Mouse (Mus musculus): ENCODE results near the gene Kif5a.

Gene Kif5a

GRCm38 (mm10) chr10:127266112-127267091 lies 3.3 kb upstream of the Kif5a start, which contains the start of gene Dctn2:
Dctn2 (plus strand) TSS chr10:127266368.
- peak; percentile 93 to 95 for DNase-seq (ENCODE audit: low spot score in 2 of 2)

DNA sequence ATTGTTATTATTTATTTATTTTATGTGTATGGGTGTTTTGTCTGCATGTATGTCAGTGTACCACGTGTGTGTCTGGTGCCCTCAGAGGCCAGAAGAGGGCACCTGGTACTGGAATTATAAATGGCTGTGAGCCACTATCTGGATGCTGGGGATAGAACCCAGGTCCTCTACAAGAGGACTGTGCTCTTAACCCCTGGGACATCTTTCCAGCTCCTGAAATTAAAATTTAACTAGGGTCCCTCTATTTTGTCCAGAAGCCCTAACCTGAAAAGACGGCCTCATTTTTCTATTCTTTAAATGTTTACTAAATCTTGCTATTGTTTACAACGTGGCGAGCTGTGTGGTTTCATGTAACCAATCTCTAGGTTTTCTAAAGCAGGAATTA lies 2.6 kb upstream of the Kif5a start:
- DNase-seq (ENCODE audit: low spot score in 2 of 2), result no peak

DNA sequence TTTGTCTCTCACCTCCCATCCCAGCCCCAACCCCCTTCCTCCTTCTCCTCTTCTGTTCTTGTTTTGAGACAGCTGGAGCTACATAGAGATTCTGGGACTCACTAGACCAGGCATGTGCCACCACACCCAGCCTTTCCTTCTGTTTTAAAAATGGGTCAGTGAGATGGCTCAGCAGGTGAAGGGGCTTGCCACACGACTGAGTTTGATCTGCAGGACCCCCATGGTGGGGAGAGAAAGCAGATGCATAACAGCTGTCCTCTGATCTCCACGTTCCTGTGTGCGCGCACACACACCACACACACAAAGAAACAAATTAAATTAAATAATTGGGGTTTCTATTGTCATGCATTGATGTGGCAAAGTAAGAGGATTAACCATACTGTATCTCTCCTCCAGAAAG lies 1.8 kb upstream of the Kif5a start:
- DNase-seq (ENCODE audit: low spot score in 2 of 2), result no peak

DNA sequence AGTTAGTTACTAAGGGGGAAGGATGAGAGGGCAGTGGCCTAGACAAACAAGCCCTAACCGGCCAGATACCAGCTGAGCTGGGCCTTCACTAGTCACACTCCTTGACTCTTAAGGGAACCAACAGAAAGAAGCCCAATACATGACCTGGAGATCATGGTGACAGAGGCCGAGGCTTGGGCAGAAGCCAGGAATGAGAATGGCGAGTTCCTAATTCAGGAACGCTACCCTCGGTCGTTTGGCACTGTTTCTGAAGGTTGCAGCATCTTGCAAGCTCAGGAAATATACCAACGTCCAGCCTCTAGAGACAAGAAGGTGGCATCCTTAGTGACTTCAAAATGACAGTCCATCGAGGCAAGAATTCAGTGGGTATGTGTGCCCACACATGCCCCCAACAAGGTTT lies 1.2 kb upstream of the Kif5a start:
- no peak for DNase-seq (ENCODE audit: low spot score in 2 of 2)

GRCm38 (mm10) chr10:127263631-127264030 lies 483 bp upstream of the Kif5a start:
- no peak for DNase-seq (ENCODE audit: low spot score in 2 of 2)

DNA sequence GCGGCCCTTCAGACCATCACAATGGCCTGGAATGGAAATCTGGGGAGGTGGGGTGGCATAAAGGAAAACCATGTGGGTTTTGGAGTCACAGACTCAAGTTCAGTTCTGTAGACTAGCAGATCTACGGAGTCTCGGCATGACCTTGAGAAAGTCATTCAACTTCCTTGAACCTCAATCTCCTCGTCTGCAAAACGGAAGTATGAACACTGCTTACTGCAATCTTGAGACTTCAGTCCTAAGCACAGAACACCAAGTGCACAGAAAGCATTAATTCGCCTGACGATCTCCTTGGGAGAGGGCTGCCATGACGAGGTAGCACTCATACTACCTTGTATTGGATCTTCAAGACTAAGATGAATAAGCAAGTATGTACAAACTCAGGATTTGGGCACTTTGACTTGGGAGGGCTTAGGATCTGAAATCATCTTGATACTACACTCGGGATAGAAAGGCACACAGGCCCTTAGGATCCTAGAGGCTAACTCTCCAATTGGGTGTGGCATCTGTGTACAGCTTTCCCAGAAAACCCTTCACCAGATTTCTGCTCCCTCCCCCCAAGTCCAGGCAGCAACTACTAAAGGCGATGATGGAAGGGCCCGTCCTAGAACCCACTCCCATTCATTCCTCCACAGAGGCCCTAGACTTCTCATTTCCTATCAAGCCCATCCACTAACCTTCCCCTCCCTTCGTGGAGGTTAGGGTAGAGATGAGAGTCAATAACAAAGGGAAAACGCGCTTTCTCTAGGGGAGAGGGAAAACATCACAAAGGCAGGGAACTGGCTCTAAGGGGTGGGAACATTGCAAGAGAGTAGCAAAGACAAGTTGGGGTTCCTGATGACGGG lies 1.2 kb downstream of the Kif5a start:
- DNase-seq (ENCODE audit: low spot score in 2 of 2), result no peak

DNA sequence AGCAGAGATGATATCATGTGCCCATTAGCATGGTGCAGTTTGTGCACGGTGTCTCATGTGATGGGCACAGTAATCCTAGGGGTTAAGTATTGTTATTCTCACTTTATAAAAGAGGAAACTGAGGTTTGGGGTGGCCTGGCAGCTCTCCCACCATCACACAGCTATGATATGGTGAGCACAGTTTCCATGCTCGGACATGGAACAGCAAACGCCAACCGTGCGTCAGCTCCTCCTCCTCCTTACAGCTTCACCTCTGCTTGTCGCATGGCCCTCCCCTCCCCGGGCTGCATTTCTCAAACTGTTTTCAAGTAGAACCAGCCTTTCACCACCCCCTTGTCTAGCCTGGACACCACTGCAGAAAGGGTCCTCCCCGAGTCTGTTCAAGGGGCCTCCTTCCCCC lies 4.7 kb downstream of the Kif5a start:
- DNase-seq (ENCODE audit: low spot score in 2 of 2), result no peak

- no peak for DNase-seq (ENCODE audit: low spot score in 2 of 2)
Observed at GRCm38 (mm10) chr10:127257790-127258189, 5.4 kb downstream of the Kif5a start.

DNA sequence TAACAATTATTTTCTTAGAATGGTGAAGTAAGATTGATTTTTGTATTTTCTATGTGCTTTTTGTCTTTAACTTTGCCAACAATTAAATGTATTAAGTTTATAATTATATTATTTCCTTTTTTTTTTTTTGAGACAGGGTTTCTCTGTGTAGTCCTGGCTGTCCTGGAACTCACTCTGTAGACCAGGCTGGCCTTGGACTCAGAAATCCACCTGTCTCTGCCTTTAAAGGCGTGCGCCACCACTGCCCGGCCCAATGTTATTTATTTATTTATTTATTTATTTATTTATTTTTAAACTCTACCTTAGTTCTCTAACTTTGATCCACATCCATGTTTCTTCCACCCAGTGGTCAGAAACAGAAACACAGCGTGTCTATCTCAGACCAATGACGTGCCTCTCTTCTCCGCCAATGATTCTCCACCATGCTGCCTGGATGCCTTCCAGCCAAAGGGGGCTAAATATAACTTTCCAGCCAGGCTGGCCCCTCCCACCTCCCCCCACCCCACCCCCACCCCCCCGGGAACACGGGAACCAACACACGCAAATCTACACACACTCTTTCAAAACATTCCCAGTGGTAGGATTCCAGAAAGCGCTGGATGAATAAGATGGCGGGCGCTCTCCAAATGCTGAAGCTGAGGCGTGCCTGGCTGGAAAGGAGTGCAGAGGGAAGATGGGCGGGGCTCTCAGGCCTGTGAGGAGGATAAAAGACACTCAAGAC lies 7.4 kb downstream of the Kif5a start:
- DNase-seq (ENCODE audit: low spot score in 2 of 2), result no peak

DNA sequence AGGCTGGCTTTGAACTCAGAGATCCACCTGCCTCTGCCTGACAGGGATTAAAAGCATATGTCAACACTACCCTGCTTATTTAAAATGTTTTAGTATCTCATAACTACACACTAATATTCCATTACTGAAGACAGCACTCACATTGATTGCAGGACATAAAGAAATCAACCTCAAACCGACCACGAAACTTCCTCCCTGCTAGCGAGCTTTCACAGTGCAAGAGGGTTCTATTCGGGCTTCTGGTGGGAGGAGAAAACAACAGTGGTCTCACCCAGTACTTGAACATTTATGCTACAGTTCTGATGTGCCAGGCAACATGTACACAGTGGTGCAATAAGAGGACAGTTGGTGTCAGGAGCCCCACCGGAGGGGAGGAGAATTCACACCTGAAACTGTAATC lies 12.3 kb downstream of the Kif5a start:
- DNase-seq (ENCODE audit: low spot score in 2 of 2), result no peak

- no peak for DNase-seq (ENCODE audit: low spot score in 2 of 2)
Observed at GRCm38 (mm10) chr10:127238241-127238824, 24.8 kb downstream of the Kif5a start.

- DNase-seq (ENCODE audit: low spot score in 2 of 2), result no peak
Observed at GRCm38 (mm10) chr10:127236541-127236940, 26.6 kb downstream of the Kif5a start.

DNA sequence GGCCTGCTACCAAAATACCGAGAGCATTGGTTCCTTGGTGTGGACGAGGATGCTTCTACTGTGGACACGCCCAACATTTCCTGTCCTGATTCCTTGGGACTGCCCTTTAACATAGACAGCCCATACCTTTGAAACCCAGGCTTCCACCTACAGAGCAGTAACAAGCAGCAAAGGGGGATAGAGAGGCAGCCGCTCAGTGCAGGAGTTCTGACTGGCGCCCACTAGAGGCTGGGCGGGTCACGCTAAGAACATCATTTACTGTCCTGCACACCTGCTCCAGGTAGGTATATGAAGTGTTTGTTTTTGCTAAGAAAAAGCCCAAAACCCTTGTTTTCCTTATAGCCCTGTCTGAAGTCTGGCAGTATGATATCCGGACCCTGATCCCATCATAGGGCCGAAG lies 30.0 kb downstream of the Kif5a start:
- DNase-seq (ENCODE audit: low spot score in 2 of 2), result no peak

DNA sequence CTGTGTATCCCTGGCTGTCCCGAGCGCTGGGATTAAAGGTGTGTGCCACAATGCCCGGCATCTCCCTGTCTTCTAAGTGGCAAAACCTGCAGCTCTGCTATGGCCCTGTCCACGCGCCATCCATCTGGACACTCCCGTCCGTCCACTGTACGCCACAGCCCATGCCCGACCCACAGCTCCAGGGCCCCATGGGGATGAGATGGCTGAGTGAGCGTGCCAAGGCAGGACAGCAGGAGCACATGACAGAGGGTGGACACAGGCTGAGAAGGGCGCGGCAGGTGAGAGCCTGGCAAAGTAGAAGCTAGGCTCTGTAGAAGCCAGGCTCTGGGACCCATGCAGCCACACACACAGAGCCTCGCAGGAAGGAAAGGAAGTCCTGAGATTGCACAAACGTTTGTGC lies 31.4 kb downstream of the Kif5a start:
- DNase-seq (ENCODE audit: low spot score in 2 of 2), result no peak

GRCm38 (mm10) chr10:127230693-127231092 lies 32.5 kb downstream of the Kif5a start:
- no peak for DNase-seq (ENCODE audit: low spot score in 2 of 2)

DNA sequence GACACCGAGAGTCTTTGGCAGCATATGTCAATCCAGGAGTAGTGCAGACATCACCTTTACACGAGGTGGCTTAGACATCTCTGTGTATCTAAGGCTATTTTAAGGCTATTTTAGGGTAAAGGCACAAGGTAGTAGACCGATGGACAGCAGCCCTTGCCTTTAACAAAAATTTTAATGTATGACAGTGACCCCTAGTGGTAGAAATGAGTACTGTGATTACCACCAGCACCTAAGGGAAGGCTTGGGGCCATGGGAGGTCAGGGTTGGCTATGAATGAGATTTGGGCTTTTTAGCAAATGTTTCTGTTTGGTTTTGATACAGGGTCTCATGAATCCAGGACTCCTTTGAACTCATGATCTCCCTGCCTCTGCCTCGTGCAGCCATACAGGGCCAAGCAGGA lies 34.3 kb downstream of the Kif5a start:
- DNase-seq (ENCODE audit: low spot score in 2 of 2), result peak in 1 of 2 experiments; percentile 45

- DNase-seq (ENCODE audit: low spot score in 2 of 2), result no peak
Observed at GRCm38 (mm10) chr10:127227163-127227562, 36.0 kb downstream of the Kif5a start.

DNA sequence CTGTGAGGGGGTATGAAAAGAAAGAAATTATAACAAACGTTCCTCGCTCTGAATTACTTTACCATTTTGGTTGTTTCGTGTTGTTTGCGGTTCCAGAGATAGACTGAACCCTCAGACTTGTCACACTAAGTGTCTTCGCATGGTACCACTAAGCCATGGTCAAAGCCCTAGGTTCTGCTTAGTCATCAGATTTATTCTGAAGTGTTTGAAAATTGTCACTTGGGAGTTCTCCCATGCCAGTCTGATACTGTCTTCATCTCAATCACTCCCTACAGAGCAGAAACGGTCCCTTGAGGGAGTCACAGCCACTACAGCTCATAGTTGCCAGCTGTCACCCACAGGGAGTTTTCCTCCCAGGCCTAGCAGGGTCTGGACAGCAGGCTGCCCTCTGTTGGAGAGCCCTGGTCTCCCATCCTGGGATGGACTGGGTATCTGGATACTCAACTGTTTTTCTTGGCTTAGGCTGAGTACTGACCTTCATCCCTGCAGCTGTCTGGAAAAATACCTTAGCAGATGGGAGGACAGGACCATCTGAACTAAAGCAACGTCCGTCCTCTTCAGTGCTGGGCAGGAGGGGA lies 36.7 kb downstream of the Kif5a start:
- peak in 1 of 2 experiments; percentile 63 for DNase-seq (ENCODE audit: low spot score in 2 of 2)

DNA sequence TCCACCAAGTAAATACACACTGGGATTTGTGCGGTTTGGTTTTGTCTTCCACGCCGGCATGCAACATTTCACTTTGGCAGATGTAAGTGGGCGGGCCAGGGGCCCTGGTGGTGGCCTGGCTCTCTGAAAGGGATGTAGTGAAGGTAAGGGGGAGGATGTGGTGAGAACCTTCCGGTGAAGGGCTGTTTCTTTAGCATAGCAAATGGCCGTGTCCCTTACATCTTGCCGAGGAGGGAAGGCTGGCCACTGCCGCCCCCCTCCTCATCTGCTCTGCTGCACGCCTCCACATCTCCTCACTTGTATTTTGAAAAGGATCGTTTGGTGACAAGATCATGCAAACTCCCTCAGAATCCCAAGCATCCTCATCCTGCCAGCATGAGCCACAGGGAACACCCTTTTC lies 37.4 kb downstream of the Kif5a start:
- peak in 1 of 2 experiments; percentile 60 for DNase-seq (ENCODE audit: low spot score in 2 of 2)

DNA sequence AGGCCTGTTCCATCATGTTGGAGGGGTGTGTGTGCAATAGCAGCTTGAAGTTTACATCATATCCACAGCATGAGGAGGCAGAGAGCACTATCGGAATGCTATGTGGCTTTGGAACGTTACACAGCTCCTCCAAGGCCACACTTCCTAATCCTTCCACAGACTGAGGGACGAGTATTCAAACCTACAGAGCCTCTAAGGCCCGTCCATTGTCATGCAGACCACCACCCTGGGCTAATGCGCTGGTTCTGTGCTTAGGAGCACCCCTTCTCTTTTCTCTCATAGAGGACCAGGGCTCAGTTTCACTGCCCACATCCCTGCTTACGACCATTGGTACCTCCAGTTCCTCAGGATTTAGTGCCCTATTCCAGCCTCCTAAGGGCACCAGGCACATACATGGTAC lies 37.9 kb downstream of the Kif5a start:
- DNase-seq (ENCODE audit: low spot score in 2 of 2), result no peak

- no peak for DNase-seq (ENCODE audit: low spot score in 2 of 2)
Observed at GRCm38 (mm10) chr10:127218339-127218738, 44.8 kb downstream of the Kif5a start.
